Mouse (Mus musculus): ENCODE data around the gene U2surp.

DNA sequence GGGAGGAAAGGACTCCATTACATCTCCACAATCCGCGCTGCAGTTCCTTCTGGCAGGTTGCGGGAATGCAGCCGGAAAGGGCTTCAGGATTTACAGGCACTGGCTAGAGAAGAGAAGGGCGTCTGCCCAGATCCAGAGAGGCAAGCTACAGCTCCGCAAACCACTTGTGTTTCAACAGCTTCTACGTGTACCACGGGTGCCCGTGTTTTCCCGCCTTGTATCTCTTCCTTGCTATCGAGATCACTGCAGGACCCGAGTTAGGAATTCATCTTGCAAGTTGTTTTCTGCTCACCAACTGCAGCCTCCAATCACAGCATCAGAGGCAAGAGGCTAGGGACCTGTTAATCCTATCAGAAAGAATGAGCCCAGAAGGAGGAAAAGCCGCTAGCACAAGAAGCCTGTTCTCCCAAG is 69.5 kb downstream of the U2surp start:
- peak; percentile 36 for TF ChIP-seq CTCF (IDR thresholded peaks at IDR 0.05)
- TF ChIP-seq POLR2A (IDR thresholded peaks at IDR 0.05; ENCODE audit: insufficient read depth, low read depth, low read length), result no peak
- no peak for TF ChIP-seq EP300 (IDR thresholded peaks at IDR 0.05; ENCODE audit: insufficient read depth, low read depth, low read length)
